Mouse (Mus musculus): Measurements from ENCODE around the gene Iqgap3.

- TF ChIP-seq CTCF (conservative IDR thresholded peaks at IDR 0.05; ENCODE audit: low read length) (no peak), NANOG (IDR thresholded peaks at IDR 0.05; ENCODE audit: borderline replicate concordance, low read length) (no peak), POU5F1 (IDR thresholded peaks at IDR 0.05; ENCODE audit: borderline replicate concordance, low read length) (no peak)
These were observed 23.7 kb upstream of the Iqgap3 start, which contains the start of gene Naxe for GRCm38 (mm10) chr3:88057902-88058696.
